Mouse (Mus musculus): Measurements from ENCODE around the gene Cfd.

DNA sequence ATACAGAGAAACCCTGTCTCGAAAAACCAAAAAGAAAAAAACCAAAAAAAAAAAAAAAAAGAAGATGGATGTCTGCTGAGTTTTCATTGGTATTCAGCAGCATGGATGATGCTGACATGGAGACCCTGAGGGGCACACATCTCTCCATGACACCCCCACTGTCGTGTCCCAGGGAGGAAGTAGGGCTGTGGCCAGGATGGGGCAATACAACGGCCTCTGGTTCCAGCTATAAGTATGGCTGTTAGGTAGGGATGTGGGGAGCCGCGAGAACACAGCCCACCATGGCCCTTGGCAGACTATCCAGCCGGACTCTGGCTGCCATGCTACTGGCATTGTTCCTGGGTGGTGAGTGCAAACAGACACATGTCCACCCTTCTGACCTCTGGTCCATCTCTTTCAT is 4.6 kb upstream of the Cfd start, which contains the start of gene Elane:
- no peak for TF ChIP-seq EP300 (IDR thresholded peaks at IDR 0.05; ENCODE audit: low read depth)
- TF ChIP-seq CTCF (IDR thresholded peaks at IDR 0.05; ENCODE audit: low read depth), result no peak
